Mouse (Mus musculus) limb, embryonic 10.5 days (tissue): ENCODE data around the gene D930007J09Rik. TPM values are rescaled to one million over a fixed set of nuclear protein-coding genes. Genes with fewer than 3 reads are reported as not detected.

Experiments used
- DNase-seq: peaks from one replicate; pipeline ENCODE4 v3.0.0-alpha.2; 2017; ENCODE audit warnings: low spot score
- H3K27ac ChIP-seq: fragments of 300-500 bp; sonication (generic); 2 replicates; pipeline ENCODE4 v1.5.1; 2016; ENCODE audit warnings: mild to moderate bottlenecking
- H3K27me3 ChIP-seq: fragments of 300-500 bp; sonication (generic); 2 replicates; pipeline ENCODE4 v1.6.1; 2016; ENCODE audit warnings: low read depth, mild to moderate bottlenecking; ENCODE audit not compliant: poor library complexity, severe bottlenecking
- H3K36me3 ChIP-seq: fragments of 300-500 bp; sonication (generic); 2 replicates; pipeline ENCODE4 v1.6.1; 2016; ENCODE audit warnings: mild to moderate bottlenecking, moderate library complexity
- H3K4me1 ChIP-seq: fragments of 300-500 bp; sonication (generic); 2 replicates; pipeline ENCODE4 v1.6.1; 2016
- H3K4me3 ChIP-seq: fragments of 300-500 bp; sonication (generic); 2 replicates; pipeline ENCODE4 v1.5.1; 2016; ENCODE audit warnings: mild to moderate bottlenecking, moderate library complexity
- H3K9me3 ChIP-seq: fragments of 300-500 bp; sonication (generic); replicated peaks from 2 replicates; pipeline ENCODE4 v1.6.1; 2016; ENCODE audit warnings: mild to moderate bottlenecking
- WGBS: fragments of 180-500 bp; shearing (Covaris S2); methylation state at CpG from one replicate; pipeline ENCODE4 v1.1.7; 2016; 5-methylcytosine and 5-hydroxymethylcytosine counted together
- polyA plus RNA-seq: library from polyadenylated mRNA; unstranded; fragments of >200 nt; fragmentation: Nextera tagmentation; extraction: Ambion mirVana; gene quantifications from 2 replicates; pipeline ENCODE4 v1.2.1, GENCODE M21; 2016

The D930007J09Rik gene
- polyA plus RNA-seq, 1 experiment from 2014 or later: not detected

- Histone ChIP-seq H3K9me3 (no peaks in the 10 kb centered on the region), H3K4me1 (peaks cover 28% of the 10 kb centered on the region), H3K36me3 (peaks cover 30% of the 10 kb centered on the region), H3K4me3 (peak overlapping the region; percentile 89), H3K27ac (no peak overlapping the region), H3K27me3 (no peaks in the 10 kb centered on the region)
- DNase-seq: no peak
- WGBS: 79% methylated on average over 4 of the region's 4 CpGs
These were observed 1.2 kb upstream of the D930007J09Rik start for GRCm38 (mm10) chr13:32803701-32804345.

GRCm38 (mm10) chr13:32801693-32802221 lies 892 bp downstream of the D930007J09Rik start, which contains the start of gene Wrnip1:
Wrnip1 (plus strand) TSS chr13:32802038.
- Histone ChIP-seq H3K9me3 (no peaks in the 10 kb centered on the region), H3K4me3 (peak within 1 kb of the TSS; percentile 89), H3K36me3 (peaks cover 10% of the 10 kb centered on the region), H3K4me1 (peaks cover 32% of the 10 kb centered on the region), H3K27me3 (no peaks in the 10 kb centered on the region), H3K27ac (peak within 1 kb of the TSS; percentile 88)
- under 1% methylated on average over 51 of the region's 51 CpGs for WGBS
- peak; percentile 97 for DNase-seq

GRCm38 (mm10) chr13:32800859-32801258 lies 1.8 kb downstream of the D930007J09Rik start:
- Histone ChIP-seq H3K36me3 (0 out of 2 replicates have a peak, but pooled peaks cover 2% of the 10 kb centered on the region), H3K4me3 (peak overlapping the region; percentile 89; the same call in 1 of the 2 replicates)

GRCm38 (mm10) chr13:32799131-32799530 lies 3.5 kb downstream of the D930007J09Rik start:
- no peak for DNase-seq
- Histone ChIP-seq H3K36me3 (no peaks in the 10 kb centered on the region), H3K27me3 (no peaks in the 10 kb centered on the region), H3K9me3 (no peaks in the 10 kb centered on the region), H3K27ac (no peak overlapping the region), H3K4me3 (no peak overlapping the region), H3K4me1 (peaks cover 35% of the 10 kb centered on the region)
- 83% methylated on average over 2 of the region's 2 CpGs for WGBS

More at GRCm38 (mm10) chr13:32800859-32801258, 1.8 kb downstream of the D930007J09Rik start:
- no peak for DNase-seq
- Histone ChIP-seq H3K9me3 (no peaks in the 10 kb centered on the region), H3K27ac (peak overlapping the region; percentile 81; the same call in 1 of the 2 replicates), H3K4me1 (peaks cover 35% of the 10 kb centered on the region), H3K27me3 (no peaks in the 10 kb centered on the region)

- WGBS: 88% methylated on average over 1 of the region's 1 CpGs
- Histone ChIP-seq H3K4me1 (peaks cover 15% of the 10 kb centered on the region), H3K9me3 (no peaks in the 10 kb centered on the region), H3K36me3 (no peaks in the 10 kb centered on the region), H3K27me3 (no peaks in the 10 kb centered on the region), H3K27ac (peak overlapping the region; percentile 61; the same call in 1 of the 2 replicates), H3K4me3 (no peak overlapping the region)
- DNase-seq: no peak
These were observed 5.6 kb downstream of the D930007J09Rik start for GRCm38 (mm10) chr13:32797085-32797484.

- Histone ChIP-seq H3K4me1 (0 out of 2 replicates have a peak, but pooled peaks cover 7% of the 10 kb centered on the region), H3K36me3 (no peaks in the 10 kb centered on the region), H3K4me3 (no peak overlapping the region), H3K27ac (no peak overlapping the region), H3K9me3 (no peaks in the 10 kb centered on the region), H3K27me3 (no peaks in the 10 kb centered on the region)
- WGBS: 91% methylated on average over 5 of the region's 5 CpGs
- DNase-seq: no peak
These were observed 7.5 kb downstream of the D930007J09Rik start for GRCm38 (mm10) chr13:32795166-32795565.

- Histone ChIP-seq H3K36me3 (no peaks in the 10 kb centered on the region), H3K4me1 (0 out of 2 replicates have a peak, but pooled peaks cover 7% of the 10 kb centered on the region), H3K9me3 (no peaks in the 10 kb centered on the region), H3K27ac (no peak overlapping the region), H3K4me3 (no peak overlapping the region), H3K27me3 (no peaks in the 10 kb centered on the region)
- 85% methylated on average over 2 of the region's 2 CpGs for WGBS
- DNase-seq: no peak
These were observed 8.0 kb downstream of the D930007J09Rik start for GRCm38 (mm10) chr13:32794619-32795018.

- no peaks in the 10 kb centered on the region for H3K27me3 ChIP-seq
- no peak overlapping the region for H3K4me3 ChIP-seq
- no peaks in the 10 kb centered on the region for H3K4me1 ChIP-seq
- 79% methylated on average over 4 of the region's 4 CpGs for WGBS
- no peak overlapping the region for H3K27ac ChIP-seq
- no peak for DNase-seq
- H3K36me3 ChIP-seq: no peaks in the 10 kb centered on the region
- no peaks in the 10 kb centered on the region for H3K9me3 ChIP-seq
These were observed 12.9 kb downstream of the D930007J09Rik start for GRCm38 (mm10) chr13:32789781-32790180.

GRCm38 (mm10) chr13:32787584-32787983 lies 15.1 kb downstream of the D930007J09Rik start:
- no peaks in the 10 kb centered on the region for H3K4me1 ChIP-seq
- H3K36me3 ChIP-seq: no peaks in the 10 kb centered on the region
- H3K4me3 ChIP-seq: no peak overlapping the region
- no peak for DNase-seq
- H3K27me3 ChIP-seq: no peaks in the 10 kb centered on the region
- WGBS: 75% methylated on average over 2 of the region's 2 CpGs
- H3K27ac ChIP-seq: no peak overlapping the region
- H3K9me3 ChIP-seq: no peaks in the 10 kb centered on the region

- Histone ChIP-seq H3K36me3 (no peaks in the 10 kb centered on the region), H3K4me3 (no peak within 1 kb of the TSS), H3K27me3 (no peaks in the 10 kb centered on the region), H3K4me1 (no peaks in the 10 kb centered on the region), H3K9me3 (no peaks in the 10 kb centered on the region), H3K27ac (no peak within 1 kb of the TSS)
- no peak for DNase-seq
- 80% methylated on average over 8 of the region's 8 CpGs for WGBS
These were observed 18.8 kb downstream of the D930007J09Rik start, which contains the start of gene Mylk4 for GRCm38 (mm10) chr13:32783816-32784215. Mylk4 (minus strand) TSS chr13:32783954.

GRCm38 (mm10) chr13:32783055-32783454 lies 19.6 kb downstream of the D930007J09Rik start:
- no peak for DNase-seq
- H3K4me1 ChIP-seq: no peaks in the 10 kb centered on the region
- WGBS: 75% methylated on average over 5 of the region's 5 CpGs
- no peak overlapping the region for H3K27ac ChIP-seq
- no peak overlapping the region for H3K4me3 ChIP-seq
- no peaks in the 10 kb centered on the region for H3K9me3 ChIP-seq
- no peaks in the 10 kb centered on the region for H3K36me3 ChIP-seq
- no peaks in the 10 kb centered on the region for H3K27me3 ChIP-seq

- H3K4me1 ChIP-seq: no peaks in the 10 kb centered on the region
- H3K4me3 ChIP-seq: no peak overlapping the region
- DNase-seq: no peak
- no peak overlapping the region for H3K27ac ChIP-seq
- H3K36me3 ChIP-seq: no peaks in the 10 kb centered on the region
- 69% methylated on average over 3 of the region's 3 CpGs for WGBS
- H3K27me3 ChIP-seq: no peaks in the 10 kb centered on the region
- no peaks in the 10 kb centered on the region for H3K9me3 ChIP-seq
These were observed 23.8 kb downstream of the D930007J09Rik start for GRCm38 (mm10) chr13:32778861-32779260.

GRCm38 (mm10) chr13:32776350-32776749 lies 26.3 kb downstream of the D930007J09Rik start:
- no peak for DNase-seq
- Histone ChIP-seq H3K9me3 (no peaks in the 10 kb centered on the region), H3K4me1 (no peaks in the 10 kb centered on the region), H3K4me3 (no peak overlapping the region), H3K27ac (no peak overlapping the region), H3K36me3 (no peaks in the 10 kb centered on the region), H3K27me3 (no peaks in the 10 kb centered on the region)
- 82% methylated on average over 10 of the region's 10 CpGs for WGBS
